Mouse (Mus musculus): ENCODE results near the gene Clec2e. TPM values are rescaled to one million over a fixed set of nuclear protein-coding genes. Genes with fewer than 3 reads are reported as not detected.

Clec2e gene
- polyA plus RNA-seq (2015; fragmentation: Nextera tagmentation; extraction: Ambion mirVana) = not detected in 2 replicates

DNA sequence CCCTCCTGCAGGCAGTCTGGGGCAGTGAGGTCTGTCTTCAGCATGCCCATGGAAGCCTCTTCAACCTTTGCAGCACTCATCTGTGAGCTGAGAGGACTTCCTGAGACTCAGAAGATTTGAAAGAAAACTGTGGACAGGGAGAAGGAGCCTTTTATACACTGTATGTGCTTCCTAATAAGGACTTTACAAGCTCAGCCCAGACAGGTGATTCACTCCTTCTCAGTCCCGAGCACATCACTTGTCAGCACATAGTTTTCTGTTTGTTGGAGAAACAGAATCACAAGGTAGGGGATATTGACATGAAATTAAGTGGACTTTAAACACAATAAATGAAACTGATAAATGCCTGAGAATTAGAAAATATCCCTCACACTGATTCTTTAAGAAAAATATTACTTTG is at the start of gene Clec2e:
Gene Clec2e, minus strand, starts transcription at position 120 of the 400 bp plus-strand sequence.

DNA sequence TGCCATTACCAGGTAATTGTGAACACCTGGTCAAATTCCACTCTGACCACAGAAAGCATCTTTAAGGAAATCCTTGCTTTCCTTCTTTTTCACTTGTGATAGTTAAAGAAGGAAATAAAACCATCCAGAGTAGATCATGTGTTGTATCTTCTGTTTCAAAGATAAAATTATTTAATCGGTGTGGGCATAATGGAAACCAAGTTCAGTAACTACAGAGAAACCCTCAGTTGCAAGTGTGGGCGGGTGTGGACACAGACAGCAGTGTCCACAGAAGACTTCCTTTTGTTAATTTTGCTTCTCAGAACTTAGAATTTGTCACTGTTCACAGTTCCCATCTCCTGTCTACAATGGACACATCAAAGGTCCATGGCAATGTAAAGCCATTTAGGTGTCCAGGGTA is 55.1 kb downstream of the Clec2e start, which contains the start of gene Klrb1f:
Gene Klrb1f, plus strand, starts transcription at position 301 of the 400 bp plus-strand sequence.

Other genes with a start within 250 kb of the Clec2e start
- gene Clec2i, start 213.3 kb downstream of the Clec2e start, polyA plus RNA-seq (2015; fragmentation: Nextera tagmentation; extraction: Ambion mirVana) = 0.11 and 0.16 TPM in 2 replicates
- 0.13 TPM in 2 replicates for gene BC035044, start 209.8 kb downstream of the Clec2e start, polyA plus RNA-seq (2015; fragmentation: Nextera tagmentation; extraction: Ambion mirVana)
- gene Clec2g, start 166.5 kb downstream of the Clec2e start, polyA plus RNA-seq (2015; fragmentation: Nextera tagmentation; extraction: Ambion mirVana) = 0.16 and 0.26 TPM in 2 replicates
- 0.18 TPM in 1 of 2 replicates, not detected in the other for gene Klrb1f, start 55.0 kb downstream of the Clec2e start, polyA plus RNA-seq (2015; fragmentation: Nextera tagmentation; extraction: Ambion mirVana)
- 0.60 and 0.99 TPM in 2 replicates for gene Clec2d, start 79.7 kb upstream of the Clec2e start, polyA plus RNA-seq (2015; fragmentation: Nextera tagmentation; extraction: Ambion mirVana)
- not detected in 2 replicates for gene Cd69, start 174.5 kb upstream of the Clec2e start, polyA plus RNA-seq (2015; fragmentation: Nextera tagmentation; extraction: Ambion mirVana)
- gene 4922502D21Rik, start 230.9 kb upstream of the Clec2e start, polyA plus RNA-seq (2015; fragmentation: Nextera tagmentation; extraction: Ambion mirVana) = not detected in 2 replicates
- 0.25 and 0.73 TPM in 2 replicates for gene Clec12a, start 241.8 kb upstream of the Clec2e start, polyA plus RNA-seq (2015; fragmentation: Nextera tagmentation; extraction: Ambion mirVana)

All from urinary bladder, postnatal 0 days (tissue).